Mouse (Mus musculus): ENCODE results near the gene Tmem248.

DNA sequence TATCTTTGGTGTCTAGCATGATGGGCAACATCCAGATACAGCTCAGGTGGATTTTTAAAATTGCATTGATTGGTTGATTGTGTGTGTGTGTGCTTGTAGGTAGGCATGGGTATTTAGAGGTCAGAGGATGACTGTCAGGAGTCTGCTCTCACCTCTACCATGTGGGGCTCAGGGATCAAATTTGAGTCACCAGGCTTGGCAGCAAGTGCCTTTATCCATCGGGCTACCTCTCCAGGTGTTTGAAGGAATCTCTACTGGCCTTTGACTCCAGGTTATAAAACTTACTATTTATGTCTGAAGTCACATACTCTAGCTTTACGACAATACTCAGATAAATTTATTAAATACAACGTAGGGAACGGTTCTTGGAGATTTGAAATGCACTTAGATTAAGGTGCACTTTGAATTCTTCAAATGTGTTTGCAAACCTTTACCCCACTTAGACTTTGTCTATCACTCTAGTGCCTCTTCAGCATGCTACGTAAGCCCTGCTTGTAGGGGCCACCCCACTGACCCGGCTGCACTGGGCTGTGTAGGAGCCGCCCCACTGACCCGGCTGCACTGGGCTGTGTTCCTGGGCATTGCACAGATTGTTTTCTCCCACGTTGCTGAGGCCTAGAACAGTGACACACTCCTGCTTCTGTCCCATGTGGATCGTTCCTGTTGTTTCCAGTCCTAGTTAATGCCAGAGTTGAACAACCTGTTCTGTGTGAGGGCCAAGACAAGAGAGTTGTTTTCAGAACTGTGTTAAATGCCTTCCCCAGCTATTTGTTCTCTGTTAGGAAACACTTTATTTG lies 16.4 kb upstream of the Tmem248 start:
- no peak for TF ChIP-seq POLR2A (IDR thresholded peaks at IDR 0.05; ENCODE audit: borderline replicate concordance, control insufficient read depth, low read depth, low read length)
- TF ChIP-seq CTCF (IDR thresholded peaks at IDR 0.05; ENCODE audit: control insufficient read depth, insufficient read depth, low read length) = no peak

Data from bone marrow, adult 2 months (tissue).